Mouse (Mus musculus) heart, embryonic 16.5 days (tissue): ENCODE results near the gene Gm28041. TPM values are rescaled to one million over a fixed set of nuclear protein-coding genes. Genes with fewer than 3 reads are reported as not detected.

Experiments
- polyA plus RNA-seq: library from polyadenylated mRNA; unstranded; fragments of >200 nt; fragmentation: Nextera tagmentation; extraction: Ambion mirVana; gene quantifications from 2 replicates; pipeline ENCODE4 v1.2.1, GENCODE M21; 2015

Gm28041 gene
- polyA plus RNA-seq, 1 experiment from 2014 or later, result not detected

Other genes starting within 250 kb of the Gm28041 start
- 6.0 and 6.1 TPM in 2 replicates for gene Rsl1, start 202.6 kb downstream of the Gm28041 start, polyA plus RNA-seq
- 0.75 and 1.00 TPM in 2 replicates for gene Zfp455, start 181.2 kb downstream of the Gm28041 start, polyA plus RNA-seq
- 1.2 and 1.3 TPM in 2 replicates for gene Zfp458, start 97.3 kb downstream of the Gm28041 start, polyA plus RNA-seq
- gene Zfp457, start 69.2 kb downstream of the Gm28041 start, polyA plus RNA-seq, result 0.94 and 1.3 TPM in 2 replicates
- gene Zfp595, start 43.2 kb downstream of the Gm28041 start, polyA plus RNA-seq, result 1.8 TPM in 2 replicates
- gene Gm28044, start 15.2 kb downstream of the Gm28041 start, polyA plus RNA-seq, result 0.83 TPM in 1 of 2 replicates, not detected in the other
- 0.60 and 0.72 TPM in 2 replicates for gene Zfp953, start 15.1 kb downstream of the Gm28041 start, polyA plus RNA-seq
- gene Zfp456, start 77 bp upstream of the Gm28041 start, polyA plus RNA-seq, result 1.0 and 1.7 TPM in 2 replicates
- 4.7 and 5.8 TPM in 2 replicates for gene Zfp429, start 24.1 kb upstream of the Gm28041 start, polyA plus RNA-seq
- gene Zfp459, start 45.7 kb upstream of the Gm28041 start, polyA plus RNA-seq, result 0.56 and 0.59 TPM in 2 replicates
- gene Zfp874a, start 75.9 kb upstream of the Gm28041 start, polyA plus RNA-seq, result 5.5 and 6.0 TPM in 2 replicates
- 2.1 and 2.8 TPM in 2 replicates for gene Zfp874b, start 108.5 kb upstream of the Gm28041 start, polyA plus RNA-seq
- 8.9 TPM in 2 replicates for gene Zfp58, start 124.8 kb upstream of the Gm28041 start, polyA plus RNA-seq
- gene Gm26965, start 150.4 kb upstream of the Gm28041 start, polyA plus RNA-seq, result not detected in 2 replicates
- gene Zfp87, start 150.4 kb upstream of the Gm28041 start, polyA plus RNA-seq, result 16.8 and 18.2 TPM in 2 replicates
- gene Zfp748, start 178.1 kb upstream of the Gm28041 start, polyA plus RNA-seq, result 7.1 and 7.3 TPM in 2 replicates
- gene Zfp729b, start 234.0 kb upstream of the Gm28041 start, polyA plus RNA-seq, result 2.6 and 2.7 TPM in 2 replicates